Mouse (Mus musculus) erythroblast, embryonic 14.5 days (primary cell): Measurements from ENCODE around the gene Sohlh1.

ENCODE experiments used
- GATA1 ChIP-seq: IDR thresholded peaks from 2 replicates; pipeline ENCODE4 v1.6.1; 2012; ENCODE audit warnings: low read length, inconsistent platforms, mixed read lengths
- TAL1 ChIP-seq: IDR thresholded peaks from 3 replicates; pipeline ENCODE4 v1.6.1; 2012; ENCODE audit warnings: low read length, inconsistent platforms, mixed read lengths

DNA sequence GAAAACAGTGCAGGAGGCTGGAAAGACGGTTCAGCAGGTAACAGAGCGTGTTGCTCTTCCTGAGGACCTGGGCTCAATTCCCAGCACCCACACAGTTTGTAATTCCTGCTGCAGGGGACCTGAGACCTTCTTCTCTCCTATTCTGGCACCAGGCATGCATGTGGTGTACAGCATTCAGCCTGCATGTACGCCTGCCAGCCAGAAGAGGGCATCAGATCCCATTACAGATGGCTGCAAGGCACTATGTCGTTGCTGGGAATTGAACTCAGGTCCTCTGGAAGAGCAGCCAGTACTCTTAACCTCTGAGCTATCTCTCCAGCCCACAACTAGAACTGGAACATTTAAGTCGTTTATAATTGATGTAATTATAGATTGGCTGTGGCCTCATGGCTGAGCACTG lies 33.7 kb downstream of the Sohlh1 start:
- TF ChIP-seq TAL1 = no peak
- TF ChIP-seq GATA1 = no peak
